Mouse (Mus musculus): Measurements from ENCODE around the gene Tcf15. TPM values are rescaled to one million over a fixed set of nuclear protein-coding genes. Genes with fewer than 3 reads are reported as not detected.

Gene Tcf15
- polyA plus RNA-seq, 1 experiment from 2014 or later, result 7.4 TPM

DNA sequence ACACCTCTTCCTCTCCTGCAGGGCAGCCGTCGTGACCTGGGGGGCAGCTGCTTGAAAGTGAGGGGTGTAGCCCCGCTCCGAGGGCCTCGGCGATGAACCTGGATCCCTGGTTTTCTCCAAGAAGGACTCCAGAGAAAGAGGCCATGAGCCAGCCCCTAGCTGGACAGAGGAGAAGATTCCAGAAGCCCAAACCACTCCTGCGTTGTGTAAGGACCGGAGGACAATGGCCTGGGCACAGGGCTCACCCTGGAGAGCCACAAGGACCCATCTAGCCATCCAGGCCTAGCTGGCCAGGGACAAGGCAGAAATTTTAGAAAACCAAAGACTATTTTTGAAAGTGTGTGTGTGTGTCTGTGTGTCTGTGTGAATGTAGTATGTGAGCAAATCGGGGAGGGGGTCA is 5.3 kb downstream of the Tcf15 start:
- no peak for ATAC-seq (ENCODE audit: low read depth)
- H3K9me3 ChIP-seq, result no peaks in the 10 kb centered on the region

DNA sequence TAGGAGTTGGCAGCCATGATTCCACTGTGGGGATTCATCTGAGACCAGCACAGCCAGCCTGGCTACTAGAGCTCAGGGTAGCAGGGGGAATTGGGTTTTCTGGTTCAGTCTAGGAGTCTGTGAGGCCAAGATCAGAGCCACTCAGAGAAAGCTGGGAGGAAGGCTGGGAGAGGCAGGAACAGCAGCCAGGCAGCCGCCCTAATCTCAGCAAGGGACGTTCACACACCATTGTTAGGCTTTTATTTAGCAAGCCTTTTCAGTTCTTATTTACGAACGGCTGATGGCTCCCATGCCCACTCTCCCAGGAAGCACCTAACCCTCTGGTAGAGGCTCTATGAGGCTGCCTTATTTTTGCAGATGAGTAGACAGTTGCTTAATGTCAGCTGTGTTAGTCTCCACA is 6.5 kb downstream of the Tcf15 start:
- Histone ChIP-seq H3K27me3 (peaks cover 16% of the 10 kb centered on the region), H3K9me3 (no peaks in the 10 kb centered on the region), H3K27ac (replicated peaks) (no peak overlapping the region; the same call in 1 of the 2 replicates), H3K4me3 (no peak overlapping the region), H3K9ac (no peak overlapping the region), H3K36me3 (no peaks in the 10 kb centered on the region), H3K4me1 (replicated peaks) (peaks cover 35% of the 10 kb centered on the region), H3K4me2 (no peak overlapping the region)
- no peak for ATAC-seq (ENCODE audit: low read depth)
- 13% methylated on average over 4 of the region's 4 CpGs for WGBS

More for the DNA sequence above, 5.3 kb downstream of the Tcf15 start:
- Histone ChIP-seq H3K9ac (no peak overlapping the region), H3K4me2 (no peak overlapping the region), H3K36me3 (no peaks in the 10 kb centered on the region), H3K27ac (replicated peaks) (no peak overlapping the region), H3K27me3 (peaks cover 28% of the 10 kb centered on the region), H3K4me3 (no peak overlapping the region), H3K4me1 (replicated peaks) (peaks cover 45% of the 10 kb centered on the region)
- 86% methylated on average over 9 of the region's 9 CpGs for WGBS

DNA sequence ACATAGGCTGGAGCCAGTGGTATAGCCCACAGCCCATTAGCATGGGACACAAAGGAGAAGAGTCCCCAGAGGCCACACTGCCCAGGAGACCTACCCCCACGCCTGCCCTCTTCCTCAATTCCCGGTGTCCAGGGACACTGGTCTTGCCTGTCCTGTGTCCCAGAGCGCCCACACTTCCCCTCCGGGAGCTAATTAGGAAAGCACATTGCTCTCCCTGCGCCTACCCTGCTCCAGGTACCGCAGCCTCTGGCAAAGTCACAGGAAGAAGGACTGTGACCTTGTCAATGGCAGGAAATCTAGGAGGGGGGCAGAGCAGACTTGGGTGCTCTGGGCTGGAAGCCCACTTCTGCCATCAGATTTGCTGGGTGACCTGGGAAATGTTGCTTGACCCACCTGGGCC is 7.0 kb downstream of the Tcf15 start:
- Histone ChIP-seq H3K9me3 (no peaks in the 10 kb centered on the region), H3K9ac (no peak overlapping the region), H3K4me1 (replicated peaks) (peaks cover 35% of the 10 kb centered on the region), H3K4me2 (no peak overlapping the region), H3K27ac (replicated peaks) (no peak overlapping the region; the same call in 1 of the 2 replicates), H3K27me3 (peaks cover 11% of the 10 kb centered on the region; the same call in 1 of the 2 replicates), H3K4me3 (no peak overlapping the region), H3K36me3 (no peaks in the 10 kb centered on the region)
- WGBS, result 48% methylated on average over 6 of the region's 6 CpGs
- ATAC-seq (ENCODE audit: low read depth), result no peak

DNA sequence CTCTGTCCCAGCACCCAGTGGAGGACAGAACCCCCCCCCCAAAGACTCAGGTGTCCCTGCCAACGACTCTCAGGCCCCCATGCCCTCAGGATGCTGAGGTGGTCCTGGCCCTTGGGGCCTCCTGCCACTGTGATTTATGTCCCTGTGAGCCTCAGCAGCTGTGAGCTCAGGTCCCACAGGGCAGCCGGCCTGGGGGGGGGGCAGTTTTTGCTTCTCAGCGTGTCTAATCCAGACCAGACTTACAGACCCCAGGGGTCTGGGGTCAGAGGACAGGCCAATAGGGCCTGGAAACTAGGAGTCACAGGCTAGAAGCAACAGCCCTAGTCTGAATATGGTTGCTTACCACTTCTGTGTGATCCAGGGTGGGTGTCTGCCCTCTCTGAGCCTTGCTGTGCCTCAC is 10.0 kb downstream of the Tcf15 start:
- 14% methylated on average over 3 of the region's 3 CpGs for WGBS
- no peaks in the 10 kb centered on the region for H3K9me3 ChIP-seq
- H3K9ac ChIP-seq, result no peak overlapping the region
- H3K4me2 ChIP-seq, result no peak overlapping the region
- H3K4me3 ChIP-seq, result no peak overlapping the region
- no peak overlapping the region for H3K27ac ChIP-seq (replicated peaks)
- no peaks in the 10 kb centered on the region for H3K27me3 ChIP-seq
- ATAC-seq (ENCODE audit: low read depth), result no peak
- no peaks in the 10 kb centered on the region for H3K36me3 ChIP-seq
- H3K4me1 ChIP-seq (replicated peaks), result peaks cover 30% of the 10 kb centered on the region

DNA sequence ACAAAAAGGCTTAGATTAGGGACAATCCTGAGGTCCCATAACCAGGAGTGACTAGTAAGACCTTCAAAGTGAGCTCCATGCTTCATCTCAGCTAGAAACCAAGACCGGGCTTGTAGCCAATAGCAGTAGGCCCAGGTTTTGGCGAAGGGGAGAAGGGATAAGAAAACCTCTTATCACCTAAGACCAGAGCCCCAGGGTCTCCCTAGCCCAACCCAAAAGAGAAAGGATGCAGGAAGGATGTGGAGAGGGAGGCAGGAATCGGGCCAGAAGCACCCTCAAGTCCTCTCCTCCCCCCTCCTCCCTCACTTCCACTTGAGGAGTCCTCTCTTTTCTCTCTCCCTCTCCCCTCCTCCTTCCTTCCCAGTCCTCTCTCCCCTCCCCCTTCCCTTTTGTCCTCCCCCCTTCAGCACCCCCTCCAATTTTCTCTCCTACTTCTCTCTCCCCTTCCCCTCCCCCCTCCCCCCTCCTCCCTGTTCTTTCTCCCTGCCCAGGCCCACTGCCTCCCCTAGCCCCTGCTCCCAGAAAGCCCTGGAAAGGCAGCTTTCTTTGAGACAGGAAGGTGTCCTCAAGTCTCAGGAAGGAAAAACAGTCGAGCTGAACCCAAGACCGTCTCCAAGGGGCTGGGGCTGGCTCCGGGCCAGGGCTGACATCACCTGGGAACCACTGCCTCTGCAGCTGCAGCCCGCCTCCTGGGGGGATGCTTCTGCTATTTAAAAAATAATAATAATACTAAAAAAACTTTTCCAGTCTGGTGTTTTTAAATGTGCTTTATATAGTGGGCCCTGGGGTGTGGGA is 12.2 kb downstream of the Tcf15 start:
- Histone ChIP-seq H3K4me1 (replicated peaks) (peaks cover 20% of the 10 kb centered on the region), H3K9me3 (no peaks in the 10 kb centered on the region), H3K27me3 (no peaks in the 10 kb centered on the region), H3K4me3 (no peak overlapping the region), H3K9ac (no peak overlapping the region), H3K36me3 (no peaks in the 10 kb centered on the region), H3K27ac (replicated peaks) (0 out of 2 replicates have a peak overlapping the region, but pooled peaks have one; percentile 13), H3K4me2 (no peak overlapping the region)
- 53% methylated on average over 7 of the region's 7 CpGs for WGBS
- no peak for ATAC-seq (ENCODE audit: low read depth)

DNA sequence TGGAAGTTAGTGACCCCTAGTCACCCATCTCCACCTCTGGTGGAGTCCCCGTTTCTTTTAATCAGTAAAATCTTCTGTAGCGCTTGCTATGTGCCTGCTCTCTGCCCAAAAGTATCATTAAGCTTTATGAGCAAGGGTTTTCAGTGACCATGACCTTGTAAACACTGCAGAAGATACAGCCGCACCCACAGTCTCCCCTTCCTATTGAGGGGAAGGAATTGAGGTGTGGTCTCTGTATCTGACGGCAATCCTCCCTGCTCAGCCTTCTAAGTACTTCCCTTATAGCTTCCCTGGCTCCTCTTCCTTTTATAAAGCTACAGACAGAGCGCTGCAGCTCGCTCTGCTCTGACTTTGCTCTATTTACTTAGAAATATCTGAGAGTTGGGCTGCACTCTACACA is 13.1 kb downstream of the Tcf15 start:
- no peak for ATAC-seq (ENCODE audit: low read depth)
- Histone ChIP-seq H3K27ac (replicated peaks) (no peak overlapping the region), H3K9me3 (no peaks in the 10 kb centered on the region), H3K4me2 (no peak overlapping the region), H3K4me1 (replicated peaks) (peaks cover 20% of the 10 kb centered on the region), H3K4me3 (no peak overlapping the region), H3K9ac (no peak overlapping the region), H3K27me3 (no peaks in the 10 kb centered on the region), H3K36me3 (no peaks in the 10 kb centered on the region)
- 74% methylated on average over 6 of the region's 6 CpGs for WGBS

DNA sequence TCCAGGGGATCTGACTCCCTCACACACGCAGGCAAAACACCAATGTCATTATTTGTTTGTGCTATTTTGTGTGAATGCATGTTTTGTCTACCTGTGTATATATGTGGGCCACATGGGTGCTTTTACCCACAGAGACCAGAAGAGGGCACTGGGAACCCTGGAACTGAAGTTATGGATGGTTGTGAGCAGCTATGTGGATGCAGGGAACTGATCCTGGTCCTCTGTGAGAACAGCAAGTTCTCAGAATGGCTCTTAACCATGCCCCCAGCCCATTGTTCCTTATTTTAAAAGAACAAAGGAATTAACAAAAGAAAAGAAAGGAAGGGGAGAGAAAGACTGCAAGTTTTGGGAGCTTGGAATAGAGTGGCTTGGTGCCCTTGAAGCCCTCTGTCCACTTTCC is 16.1 kb downstream of the Tcf15 start:
- Histone ChIP-seq H3K4me3 (no peak overlapping the region), H3K9me3 (no peaks in the 10 kb centered on the region), H3K27me3 (no peaks in the 10 kb centered on the region), H3K36me3 (no peaks in the 10 kb centered on the region), H3K27ac (replicated peaks) (no peak overlapping the region), H3K4me1 (replicated peaks) (peaks cover 17% of the 10 kb centered on the region), H3K9ac (no peak overlapping the region), H3K4me2 (no peak overlapping the region)
- no peak for ATAC-seq (ENCODE audit: low read depth)
- WGBS, result 97% methylated on average over 1 of the region's 1 CpGs

DNA sequence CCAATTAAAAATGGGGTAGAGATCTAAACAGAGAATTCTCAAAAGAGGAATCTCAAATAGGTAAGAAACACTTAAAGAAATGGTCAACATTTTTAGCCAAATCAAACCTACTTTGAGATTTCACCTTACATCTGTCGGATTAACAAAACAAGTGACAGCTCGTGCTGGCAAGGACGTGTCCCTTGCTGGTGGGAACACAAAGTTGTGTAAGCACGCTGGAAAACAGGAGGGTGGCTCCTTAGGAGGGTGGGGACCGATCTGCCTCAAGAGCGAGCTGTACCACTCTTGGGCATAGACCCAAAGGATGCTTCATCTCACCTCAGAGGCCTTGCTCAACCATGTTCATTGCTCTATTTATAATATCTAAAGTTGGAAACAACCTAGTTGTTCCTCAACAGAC is 22.9 kb downstream of the Tcf15 start:
- no peak for ATAC-seq (ENCODE audit: low read depth)

DNA sequence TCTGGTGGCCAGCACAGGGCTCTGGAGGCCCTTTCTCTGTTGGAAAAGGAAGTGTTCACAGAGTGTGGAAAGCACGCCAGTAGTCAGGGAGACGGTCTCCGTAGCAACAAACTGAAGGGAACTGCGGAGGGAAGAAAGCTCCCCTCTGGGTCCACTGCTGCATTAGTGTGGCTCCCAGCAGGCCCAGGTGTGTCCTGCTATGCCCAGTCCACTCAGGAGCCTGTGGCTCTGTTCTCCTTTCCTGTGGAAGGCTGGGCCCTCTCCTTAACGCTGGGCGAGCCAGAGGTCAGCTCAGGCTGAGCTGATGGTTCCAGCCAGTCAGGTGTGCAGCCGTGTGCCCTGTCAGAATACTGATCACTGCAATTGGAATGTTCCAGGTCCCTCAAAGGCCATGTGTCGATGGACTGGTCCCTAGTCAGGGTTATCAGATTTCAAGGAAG is 24.5 kb downstream of the Tcf15 start:
- WGBS, result 28% methylated on average over 8 of the region's 8 CpGs
- Histone ChIP-seq H3K4me2 (no peak overlapping the region), H3K9ac (no peak overlapping the region), H3K27me3 (no peaks in the 10 kb centered on the region), H3K4me1 (replicated peaks) (peaks cover 7% of the 10 kb centered on the region), H3K9me3 (no peaks in the 10 kb centered on the region), H3K4me3 (no peak overlapping the region), H3K27ac (replicated peaks) (no peak overlapping the region), H3K36me3 (no peaks in the 10 kb centered on the region)
- ATAC-seq (ENCODE audit: low read depth), result peak; percentile 79

More for the DNA sequence above, 22.9 kb downstream of the Tcf15 start:
- peaks cover 7% of the 10 kb centered on the region for H3K4me1 ChIP-seq (replicated peaks)
- no peaks in the 10 kb centered on the region for H3K9me3 ChIP-seq
- no peaks in the 10 kb centered on the region for H3K36me3 ChIP-seq
- WGBS, result 92% methylated on average over 6 of the region's 6 CpGs
- H3K27ac ChIP-seq (replicated peaks), result no peak overlapping the region
- H3K4me3 ChIP-seq, result no peak overlapping the region
- H3K9ac ChIP-seq, result no peak overlapping the region
- H3K27me3 ChIP-seq, result no peaks in the 10 kb centered on the region
- no peak overlapping the region for H3K4me2 ChIP-seq

DNA sequence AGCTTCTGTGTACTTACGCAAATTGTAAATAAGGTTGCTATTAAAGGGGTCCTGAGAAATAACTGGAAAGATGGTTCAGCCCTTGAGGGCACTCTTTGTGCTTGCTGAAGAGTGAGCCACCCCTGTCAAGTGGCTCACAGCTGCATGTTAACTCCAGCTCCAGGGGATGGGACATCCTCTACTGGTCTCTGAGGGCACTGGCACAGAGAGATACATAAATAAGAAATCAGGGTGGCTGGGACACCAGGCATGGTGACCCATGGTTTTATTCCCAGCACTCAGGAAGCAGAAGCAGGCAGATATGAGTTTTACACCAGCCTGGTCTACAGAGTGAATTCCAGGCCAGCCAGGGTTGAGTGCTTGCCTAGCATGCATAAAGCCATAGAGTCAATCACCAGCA is 26.0 kb downstream of the Tcf15 start:
- Histone ChIP-seq H3K9ac (no peak overlapping the region), H3K27me3 (no peaks in the 10 kb centered on the region), H3K4me3 (no peak overlapping the region), H3K36me3 (no peaks in the 10 kb centered on the region), H3K4me1 (replicated peaks) (peaks cover 7% of the 10 kb centered on the region), H3K27ac (replicated peaks) (no peak overlapping the region), H3K4me2 (no peak overlapping the region), H3K9me3 (no peaks in the 10 kb centered on the region)
- WGBS, result 95% methylated on average over 1 of the region's 1 CpGs
- no peak for ATAC-seq (ENCODE audit: low read depth)

DNA sequence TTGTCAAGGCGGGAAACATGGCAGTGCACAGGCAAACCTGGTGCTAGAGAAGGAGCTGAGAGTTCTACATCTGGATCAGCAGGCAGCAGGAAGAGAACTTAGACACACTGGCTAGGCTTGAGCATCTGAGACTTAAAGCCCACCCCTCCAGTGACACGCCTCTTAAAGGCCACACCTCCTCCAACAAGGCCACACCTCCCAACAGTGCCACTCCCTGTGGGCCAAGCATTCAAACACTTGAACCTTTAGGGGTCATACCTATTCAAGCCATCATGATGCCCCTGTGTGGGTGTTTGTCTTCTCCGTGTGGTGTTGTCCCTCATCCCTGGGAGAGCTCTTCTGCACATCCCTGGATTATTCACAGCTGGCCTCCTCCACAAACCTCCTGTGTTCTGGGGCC is 31.5 kb downstream of the Tcf15 start:
- H3K9ac ChIP-seq, result no peak overlapping the region

DNA sequence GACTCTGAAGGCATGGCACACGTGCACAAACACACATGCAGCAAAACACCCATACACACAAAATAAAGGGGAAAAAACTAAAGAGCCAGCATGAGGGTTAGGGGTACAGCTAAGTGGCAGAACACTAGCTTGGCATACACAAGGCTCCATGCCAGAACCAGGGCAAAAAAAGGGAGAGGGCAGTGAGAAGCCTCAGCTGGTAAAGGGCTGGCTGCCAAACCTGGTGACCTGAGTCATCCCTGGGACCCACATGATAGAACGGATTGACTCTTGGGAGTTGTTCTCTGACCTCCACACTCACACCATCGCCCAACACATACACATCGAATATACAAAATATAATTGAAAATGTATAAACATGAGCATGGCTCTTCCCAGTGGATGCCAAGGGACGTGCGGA is 33.3 kb downstream of the Tcf15 start:
- no peaks in the 10 kb centered on the region for H3K27me3 ChIP-seq
- H3K4me2 ChIP-seq, result no peak overlapping the region
- no peak overlapping the region for H3K9ac ChIP-seq
- peaks cover 12% of the 10 kb centered on the region for H3K4me1 ChIP-seq (replicated peaks)
- no peak overlapping the region for H3K27ac ChIP-seq (replicated peaks)
- no peak overlapping the region for H3K4me3 ChIP-seq
- ATAC-seq (ENCODE audit: low read depth), result no peak
- no peaks in the 10 kb centered on the region for H3K36me3 ChIP-seq
- peaks cover 3% of the 10 kb centered on the region; the same call in 1 of the 2 replicates for H3K9me3 ChIP-seq
- 84% methylated on average over 6 of the region's 6 CpGs for WGBS

More for the DNA sequence above, 31.5 kb downstream of the Tcf15 start:
- 98% methylated on average over 3 of the region's 3 CpGs for WGBS
- Histone ChIP-seq H3K36me3 (no peaks in the 10 kb centered on the region), H3K27me3 (no peaks in the 10 kb centered on the region), H3K9me3 (peaks cover 3% of the 10 kb centered on the region; the same call in 1 of the 2 replicates), H3K27ac (replicated peaks) (no peak overlapping the region), H3K4me1 (replicated peaks) (peaks cover 8% of the 10 kb centered on the region), H3K4me3 (no peak overlapping the region), H3K4me2 (no peak overlapping the region)
- no peak for ATAC-seq (ENCODE audit: low read depth)

All from neural tube, embryonic 13.5 days (tissue).